Mouse (Mus musculus) stomach, postnatal 0 days (tissue): ENCODE measurements at regions not wholly inside any gene's neighbourhood (a gene's known extent, or its start where the extent isn't known, plus 50 kb on each side); places are given as distances from the start of the nearest gene placed in this dataset.

Experiments
- ATAC-seq: fragments of 200-750 bp; cut with Nextera tagmentation; 2 replicates; pipeline ENCODE4 v1.8.0; 2017; ENCODE audit not compliant: low FRiP score, low TSS enrichment
- DNase-seq: peaks from one replicate; pipeline ENCODE4 v3.0.0-alpha.2; 2016; ENCODE audit warnings: low spot score
- H3K27ac ChIP-seq: fragments of 300-500 bp; sonication (generic); replicated peaks from 2 replicates; pipeline ENCODE4 v1.5.1; 2014; ENCODE audit warnings: mild to moderate bottlenecking, control low read depth
- H3K27me3 ChIP-seq: fragments of 300-500 bp; sonication (generic); 2 replicates; pipeline ENCODE4 v1.6.1; 2014; ENCODE audit warnings: low read length; ENCODE audit not compliant: control insufficient read depth, insufficient read depth
- H3K36me3 ChIP-seq: fragments of 300-500 bp; sonication (generic); 2 replicates; pipeline ENCODE4 v1.6.1; 2014; ENCODE audit warnings: low read length, mixed read lengths; ENCODE audit not compliant: control insufficient read depth, insufficient read depth
- H3K4me1 ChIP-seq: fragments of 300-500 bp; sonication (generic); replicated peaks from 2 replicates; pipeline ENCODE4 v1.6.1; 2014; ENCODE audit warnings: antibody characterized with exemption; ENCODE audit not compliant: control insufficient read depth, insufficient read depth
- H3K4me2 ChIP-seq: fragments of 300-500 bp; sonication (generic); replicated peaks from 2 replicates; pipeline ENCODE4 v1.6.1; 2014; ENCODE audit warnings: low read depth, mild to moderate bottlenecking, control low read depth, moderate library complexity
- H3K4me3 ChIP-seq: fragments of 300-500 bp; sonication (generic); 2 replicates; pipeline ENCODE4 v1.5.1; 2014; ENCODE audit warnings: low read depth, low read length, control low read depth
- H3K9ac ChIP-seq: fragments of 300-500 bp; sonication (generic); 2 replicates; pipeline ENCODE4 v1.6.1; 2014; ENCODE audit warnings: mild to moderate bottlenecking, low read length, control low read depth, mixed read lengths
- H3K9me3 ChIP-seq: fragments of 300-500 bp; sonication (generic); 2 replicates; pipeline ENCODE4 v1.6.1; 2016; ENCODE audit warnings: low read length; ENCODE audit not compliant: control insufficient read depth
- CTCF ChIP-seq: IDR thresholded peaks from 2 replicates; pipeline ENCODE4 v1.5.1; 2016; ENCODE audit warnings: antibody characterized with exemption, low read depth, mild to moderate bottlenecking, moderate library complexity
- EP300 ChIP-seq: optimal IDR thresholded peaks from 2 replicates; pipeline ENCODE3; 2016; ENCODE audit warnings: antibody characterized with exemption
- WGBS: fragments of 180-500 bp; shearing (Covaris S2); extraction: QIAGEN DNeasy Blood & Tissue Kit; methylation state at CpG from one replicate; pipeline ENCODE4 v1.1.7; 2014; 5-methylcytosine and 5-hydroxymethylcytosine counted together

- DNase-seq, result no peak
- no peak for TF ChIP-seq EP300
- TF ChIP-seq CTCF, result no peak
- H3K4me1 ChIP-seq, result no peaks in the 10 kb centered on the region
- no peak for ATAC-seq
- no peak overlapping the region for H3K4me3 ChIP-seq
- H3K27me3 ChIP-seq, result no peaks in the 10 kb centered on the region
- H3K9ac ChIP-seq, result no peak overlapping the region
- H3K36me3 ChIP-seq, result no peaks in the 10 kb centered on the region
- H3K9me3 ChIP-seq, result no peaks in the 10 kb centered on the region
- H3K4me2 ChIP-seq, result no peak overlapping the region
- no peak overlapping the region for H3K27ac ChIP-seq
- WGBS, result 78% methylated on average over 16 of the region's 16 CpGs
Observed at GRCm38 (mm10) chr2:174196696-174197215, 86.6 kb downstream of the Npepl1 start.

GRCm38 (mm10) chr2:174197306-174197945, 86.7 kb upstream of the Gnas start:
- DNase-seq (no peak), ATAC-seq (no peak)
- Histone ChIP-seq H3K36me3 (no peaks in the 10 kb centered on the region), H3K4me3 (no peak overlapping the region), H3K27ac (no peak overlapping the region), H3K27me3 (no peaks in the 10 kb centered on the region), H3K9ac (no peak overlapping the region), H3K9me3 (no peaks in the 10 kb centered on the region), H3K4me2 (no peak overlapping the region), H3K4me1 (no peaks in the 10 kb centered on the region)
- WGBS, result 82% methylated on average over 11 of the region's 11 CpGs
- TF ChIP-seq CTCF (no peak), EP300 (no peak)

- ATAC-seq, result no peak
- Histone ChIP-seq H3K4me2 (no peak overlapping the region), H3K9me3 (no peaks in the 10 kb centered on the region), H3K4me3 (no peak overlapping the region), H3K9ac (no peak overlapping the region), H3K36me3 (no peaks in the 10 kb centered on the region), H3K4me1 (no peaks in the 10 kb centered on the region), H3K27me3 (no peaks in the 10 kb centered on the region), H3K27ac (no peak overlapping the region)
- TF ChIP-seq EP300 (no peak), CTCF (no peak)
- WGBS, result 89% methylated on average over 7 of the region's 7 CpGs
- DNase-seq, result no peak
Observed at GRCm38 (mm10) chr2:174198406-174198971, 85.6 kb upstream of the Gnas start.

- TF ChIP-seq CTCF (no peak), EP300 (no peak)
- no peak overlapping the region for H3K27ac ChIP-seq
- ATAC-seq (no peak), DNase-seq (no peak)
- H3K27me3 ChIP-seq, result no peaks in the 10 kb centered on the region
- no peak overlapping the region for H3K4me2 ChIP-seq
- no peak overlapping the region for H3K9ac ChIP-seq
- 45% methylated on average over 13 of the region's 13 CpGs for WGBS
- no peaks in the 10 kb centered on the region for H3K4me1 ChIP-seq
- no peaks in the 10 kb centered on the region for H3K9me3 ChIP-seq
- H3K36me3 ChIP-seq, result no peaks in the 10 kb centered on the region
- H3K4me3 ChIP-seq, result no peak overlapping the region
Observed at GRCm38 (mm10) chr2:174199961-174200862, 83.9 kb upstream of the Gnas start.

- H3K27ac ChIP-seq, result no peak overlapping the region
- H3K4me2 ChIP-seq, result no peak overlapping the region
- H3K9me3 ChIP-seq, result no peaks in the 10 kb centered on the region
- 79% methylated on average over 11 of the region's 11 CpGs for WGBS
- H3K36me3 ChIP-seq, result no peaks in the 10 kb centered on the region
- TF ChIP-seq EP300, result no peak
- no peak for TF ChIP-seq CTCF
- H3K9ac ChIP-seq, result no peak overlapping the region
- no peak for DNase-seq
- H3K27me3 ChIP-seq, result no peaks in the 10 kb centered on the region
- no peak overlapping the region for H3K4me3 ChIP-seq
- ATAC-seq, result no peak
- no peaks in the 10 kb centered on the region for H3K4me1 ChIP-seq
Observed at GRCm38 (mm10) chr2:174203412-174203811, 80.7 kb upstream of the Gnas start.
